Mouse (Mus musculus): ENCODE results near the gene Krtap15. TPM values are rescaled to one million over a fixed set of nuclear protein-coding genes. Genes with fewer than 3 reads are reported as not detected.

The Krtap15 gene
- polyA plus RNA-seq (2016; fragmentation: Nextera tagmentation; extraction: Ambion mirVana): not detected in 2 replicates

- no peaks in the 10 kb centered on the region for H3K4me1 ChIP-seq
- no peaks in the 10 kb centered on the region for H3K36me3 ChIP-seq (replicated peaks)
- no peak for DNase-seq (ENCODE audit: low spot score)
- 86% methylated on average over 3 of the region's 3 CpGs for WGBS
- no peak within 1 kb of the TSS for H3K27ac ChIP-seq (replicated peaks)
- no peak within 1 kb of the TSS for H3K4me3 ChIP-seq
- no peaks in the 10 kb centered on the region for H3K9me3 ChIP-seq
- no peaks in the 10 kb centered on the region for H3K27me3 ChIP-seq (replicated peaks; ENCODE audit: low read depth, poor library complexity, severe bottlenecking)
Observed at GRCm38 (mm10) chr16:88820066-88820465, at the start of gene Krtap15. Krtap15 (plus strand) TSS chr16:88820215.

GRCm38 (mm10) chr16:88774106-88774505 is 45.9 kb upstream of the Krtap15 start, which contains the start of gene 2310057N15Rik:
2310057N15Rik (minus strand) TSS chr16:88774206.
- DNase-seq (ENCODE audit: low spot score): no peak
- H3K36me3 ChIP-seq (replicated peaks): no peaks in the 10 kb centered on the region
- no peaks in the 10 kb centered on the region for H3K4me1 ChIP-seq
- H3K9me3 ChIP-seq: no peaks in the 10 kb centered on the region
- no peak within 1 kb of the TSS for H3K27ac ChIP-seq (replicated peaks)
- 92% methylated on average over 2 of the region's 2 CpGs for WGBS
- no peaks in the 10 kb centered on the region for H3K27me3 ChIP-seq (replicated peaks; ENCODE audit: low read depth, poor library complexity, severe bottlenecking)
- no peak within 1 kb of the TSS for H3K4me3 ChIP-seq

- no peak for DNase-seq (ENCODE audit: low spot score)
- Histone ChIP-seq H3K36me3 (replicated peaks) (no peaks in the 10 kb centered on the region), H3K4me1 (no peaks in the 10 kb centered on the region), H3K27me3 (replicated peaks; ENCODE audit: low read depth, poor library complexity, severe bottlenecking) (no peaks in the 10 kb centered on the region), H3K9me3 (no peaks in the 10 kb centered on the region), H3K4me3 (no peak within 1 kb of the TSS), H3K27ac (replicated peaks) (no peak within 1 kb of the TSS)
- 93% methylated on average over 6 of the region's 6 CpGs for WGBS
Observed at GRCm38 (mm10) chr16:88777596-88777995, 42.4 kb upstream of the Krtap15 start, which contains the start of gene Gm5965. Gm5965 (plus strand) TSS chr16:88777896.

- Histone ChIP-seq H3K27ac (replicated peaks) (no peak overlapping the region), H3K4me3 (no peak overlapping the region), H3K36me3 (replicated peaks) (no peaks in the 10 kb centered on the region), H3K9me3 (no peaks in the 10 kb centered on the region), H3K4me1 (no peaks in the 10 kb centered on the region), H3K27me3 (replicated peaks; ENCODE audit: low read depth, poor library complexity, severe bottlenecking) (no peaks in the 10 kb centered on the region)
- WGBS: 74% methylated on average over 2 of the region's 2 CpGs
- no peak for DNase-seq (ENCODE audit: low spot score)
Observed at GRCm38 (mm10) chr16:88786786-88787185, 33.2 kb upstream of the Krtap15 start.

GRCm38 (mm10) chr16:88811827-88812226 is 8.2 kb upstream of the Krtap15 start, which contains the start of gene Gm20741:
Gm20741 (minus strand) TSS chr16:88812220.
- no peaks in the 10 kb centered on the region for H3K9me3 ChIP-seq
- 85% methylated on average over 2 of the region's 2 CpGs for WGBS
- no peak for DNase-seq (ENCODE audit: low spot score)
- H3K27me3 ChIP-seq (replicated peaks; ENCODE audit: low read depth, poor library complexity, severe bottlenecking): no peaks in the 10 kb centered on the region
- no peak within 1 kb of the TSS for H3K27ac ChIP-seq (replicated peaks)
- no peaks in the 10 kb centered on the region for H3K36me3 ChIP-seq (replicated peaks)
- H3K4me3 ChIP-seq: no peak within 1 kb of the TSS
- H3K4me1 ChIP-seq: no peaks in the 10 kb centered on the region

GRCm38 (mm10) chr16:88823736-88824135 is 3.7 kb downstream of the Krtap15 start:
- 82% methylated on average over 3 of the region's 3 CpGs for WGBS
- Histone ChIP-seq H3K27ac (replicated peaks) (no peak overlapping the region), H3K4me3 (no peak overlapping the region), H3K9me3 (no peaks in the 10 kb centered on the region), H3K27me3 (replicated peaks; ENCODE audit: low read depth, poor library complexity, severe bottlenecking) (no peaks in the 10 kb centered on the region), H3K36me3 (replicated peaks) (no peaks in the 10 kb centered on the region), H3K4me1 (peaks cover 16% of the 10 kb centered on the region)
- no peak for DNase-seq (ENCODE audit: low spot score)

- H3K27me3 ChIP-seq (replicated peaks; ENCODE audit: low read depth, poor library complexity, severe bottlenecking): no peaks in the 10 kb centered on the region
- DNase-seq (ENCODE audit: low spot score): peak; percentile 31
- peaks cover 16% of the 10 kb centered on the region for H3K4me1 ChIP-seq
- H3K27ac ChIP-seq (replicated peaks): peak within 1 kb of the TSS; percentile 82
- H3K9me3 ChIP-seq: no peaks in the 10 kb centered on the region
- H3K36me3 ChIP-seq (replicated peaks): no peaks in the 10 kb centered on the region
- no peak within 1 kb of the TSS for H3K4me3 ChIP-seq
- WGBS: 46% methylated on average over 9 of the region's 9 CpGs
Observed at GRCm38 (mm10) chr16:88826095-88826652, 6.2 kb downstream of the Krtap15 start, which contains the start of gene Krtap14. Krtap14 (minus strand) TSS chr16:88826145.

GRCm38 (mm10) chr16:88826978-88827377 is 7.0 kb downstream of the Krtap15 start:
- Histone ChIP-seq H3K4me1 (peaks cover 16% of the 10 kb centered on the region), H3K36me3 (replicated peaks) (no peaks in the 10 kb centered on the region), H3K9me3 (no peaks in the 10 kb centered on the region), H3K27ac (replicated peaks) (no peak overlapping the region), H3K4me3 (no peak overlapping the region), H3K27me3 (replicated peaks; ENCODE audit: low read depth, poor library complexity, severe bottlenecking) (no peaks in the 10 kb centered on the region)
- WGBS: 40% methylated on average over 3 of the region's 3 CpGs
- peak; percentile 30 for DNase-seq (ENCODE audit: low spot score)

- WGBS: 92% methylated on average over 1 of the region's 1 CpGs
- Histone ChIP-seq H3K9me3 (no peaks in the 10 kb centered on the region), H3K4me1 (no peaks in the 10 kb centered on the region), H3K27me3 (replicated peaks; ENCODE audit: low read depth, poor library complexity, severe bottlenecking) (no peaks in the 10 kb centered on the region), H3K36me3 (replicated peaks) (no peaks in the 10 kb centered on the region), H3K4me3 (no peak overlapping the region), H3K27ac (replicated peaks) (no peak overlapping the region)
- no peak for DNase-seq (ENCODE audit: low spot score)
Observed at GRCm38 (mm10) chr16:88847363-88847762, 27.3 kb downstream of the Krtap15 start.

- H3K27me3 ChIP-seq (replicated peaks; ENCODE audit: low read depth, poor library complexity, severe bottlenecking): no peaks in the 10 kb centered on the region
- no peak for DNase-seq (ENCODE audit: low spot score)
- no peaks in the 10 kb centered on the region for H3K36me3 ChIP-seq (replicated peaks)
- WGBS: 85% methylated on average over 4 of the region's 4 CpGs
- no peaks in the 10 kb centered on the region for H3K4me1 ChIP-seq
- H3K9me3 ChIP-seq: no peaks in the 10 kb centered on the region
- no peak overlapping the region for H3K4me3 ChIP-seq
- no peak overlapping the region for H3K27ac ChIP-seq (replicated peaks)
Observed at GRCm38 (mm10) chr16:88848558-88848957, 28.5 kb downstream of the Krtap15 start.

GRCm38 (mm10) chr16:88851450-88851849 is 31.4 kb downstream of the Krtap15 start:
- peak; percentile 27 for DNase-seq (ENCODE audit: low spot score)
- no peak overlapping the region for H3K4me3 ChIP-seq
- no peaks in the 10 kb centered on the region for H3K9me3 ChIP-seq
- WGBS: 13% methylated on average over 5 of the region's 5 CpGs
- no peaks in the 10 kb centered on the region for H3K4me1 ChIP-seq
- H3K36me3 ChIP-seq (replicated peaks): no peaks in the 10 kb centered on the region
- no peak overlapping the region for H3K27ac ChIP-seq (replicated peaks)
- no peaks in the 10 kb centered on the region for H3K27me3 ChIP-seq (replicated peaks; ENCODE audit: low read depth, poor library complexity, severe bottlenecking)

- Histone ChIP-seq H3K27ac (replicated peaks) (no peak overlapping the region), H3K4me3 (no peak overlapping the region), H3K27me3 (replicated peaks; ENCODE audit: low read depth, poor library complexity, severe bottlenecking) (no peaks in the 10 kb centered on the region), H3K4me1 (no peaks in the 10 kb centered on the region), H3K9me3 (no peaks in the 10 kb centered on the region), H3K36me3 (replicated peaks) (no peaks in the 10 kb centered on the region)
- no peak for DNase-seq (ENCODE audit: low spot score)
- whole genome bisulfite sequencing: 93% methylated on average over 4 of the region's 4 CpGs
Observed at GRCm38 (mm10) chr16:88864887-88865407, 44.9 kb downstream of the Krtap15 start.

- no peaks in the 10 kb centered on the region for H3K9me3 ChIP-seq
- H3K36me3 ChIP-seq (replicated peaks): no peaks in the 10 kb centered on the region
- 88% methylated on average over 6 of the region's 6 CpGs for WGBS
- H3K4me3 ChIP-seq: no peak within 1 kb of the TSS
- H3K27ac ChIP-seq (replicated peaks): no peak within 1 kb of the TSS
- H3K4me1 ChIP-seq: no peaks in the 10 kb centered on the region
- no peak for DNase-seq (ENCODE audit: low spot score)
- H3K27me3 ChIP-seq (replicated peaks; ENCODE audit: low read depth, poor library complexity, severe bottlenecking): no peaks in the 10 kb centered on the region
Observed at GRCm38 (mm10) chr16:88869311-88869710, 49.3 kb downstream of the Krtap15 start, which contains the start of gene Krtap19-1. Krtap19-1 (minus strand) TSS chr16:88869411.

Measured in embryonic facial prominence, embryonic 10.5 days (tissue).